Mouse (Mus musculus) layer of hippocampus, postnatal 14 days (tissue): ENCODE measurements at regions not wholly inside any gene's neighbourhood (a gene's known extent, or its start where the extent isn't known, plus 50 kb on each side); places are given as distances from the start of the nearest gene placed in this dataset.

Experiments
- DNase-seq, 2 experiments: peaks; one replicate each; pipeline ENCODE4 v3.0.0; 2021 to 2022; ENCODE audit warnings: low spot score in 2 of 2, mixed read lengths in 1 of 2

GRCm38 (mm10) chr9:25374161-25374560, 107.2 kb upstream of the Eepd1 start:
- no peak for DNase-seq

- no peak for DNase-seq
These were observed 105.1 kb upstream of the Eepd1 start for GRCm38 (mm10) chr9:25376209-25376608.

- DNase-seq = peak; percentile 45 to 67
These were observed 103.3 kb upstream of the Eepd1 start for GRCm38 (mm10) chr9:25377771-25378747.

GRCm38 (mm10) chr9:25385333-25385732, 96.0 kb upstream of the Eepd1 start:
- no peak for DNase-seq

GRCm38 (mm10) chr9:25387876-25388650, 93.3 kb upstream of the Eepd1 start:
- no peak for DNase-seq

GRCm38 (mm10) chr9:25389351-25389750, 92.0 kb upstream of the Eepd1 start:
- DNase-seq = no peak

GRCm38 (mm10) chr9:25400647-25401335, 80.6 kb upstream of the Eepd1 start:
- DNase-seq = no peak

GRCm38 (mm10) chr9:25405848-25406247, 75.5 kb upstream of the Eepd1 start:
- DNase-seq = no peak

- DNase-seq = peak in 1 of 2 experiments; percentile 10
These were observed 72.8 kb upstream of the Eepd1 start for GRCm38 (mm10) chr9:25408518-25408917.

- DNase-seq = no peak
These were observed 71.6 kb upstream of the Eepd1 start for GRCm38 (mm10) chr9:25409729-25410128.

- DNase-seq = no peak
These were observed 67.5 kb upstream of the Eepd1 start for GRCm38 (mm10) chr9:25413873-25414272.

GRCm38 (mm10) chr9:25414315-25414714, 67.0 kb upstream of the Eepd1 start:
- DNase-seq = no peak

- no peak for DNase-seq
These were observed 54.4 kb upstream of the Eepd1 start for GRCm38 (mm10) chr9:25426941-25427340.

- peak in 1 of 2 experiments; percentile 56 for DNase-seq
These were observed 51.7 kb upstream of the Eepd1 start for GRCm38 (mm10) chr9:25429450-25430213.
